Mouse (Mus musculus) B cell, adult 2 months (primary cell): ENCODE data around the gene Isg20l2.

ENCODE experiments used
- DNase-seq, 2 experiments: peaks; one replicate each; pipeline ENCODE4 v3.0.0; 2022

The Isg20l2 gene

GRCm38 (mm10) chr3:87980728-87981127, 50.6 kb downstream of the Isg20l2 start:
- DNase-seq = no peak

GRCm38 (mm10) chr3:87981214-87981760, 51.2 kb downstream of the Isg20l2 start:
- DNase-seq = no peak

- no peak for DNase-seq
Observed at GRCm38 (mm10) chr3:87981894-87982835, 52.1 kb downstream of the Isg20l2 start.

- DNase-seq = no peak
Observed at GRCm38 (mm10) chr3:87982836-87983601, 52.9 kb downstream of the Isg20l2 start.

- DNase-seq = no peak
Observed at GRCm38 (mm10) chr3:87983627-87984026, 53.5 kb downstream of the Isg20l2 start.

GRCm38 (mm10) chr3:87984094-87984493, 54.0 kb downstream of the Isg20l2 start:
- DNase-seq = no peak

- DNase-seq = no peak
Observed at GRCm38 (mm10) chr3:87985505-87986320, 55.6 kb downstream of the Isg20l2 start.

GRCm38 (mm10) chr3:87986868-87987267, 56.8 kb downstream of the Isg20l2 start:
- peak; percentile 95 to 96 for DNase-seq

- peak in 1 of 2 experiments; percentile 20 for DNase-seq
Observed at GRCm38 (mm10) chr3:87987633-87988032, 57.5 kb downstream of the Isg20l2 start.

GRCm38 (mm10) chr3:87988068-87988467, 58.0 kb downstream of the Isg20l2 start:
- no peak for DNase-seq

- no peak for DNase-seq
Observed at GRCm38 (mm10) chr3:87989935-87990334, 59.8 kb downstream of the Isg20l2 start.
